Mouse (Mus musculus) megakaryocyte, embryonic 14.5 days (primary cell): ENCODE measurements around the gene Prmt1. TPM values are rescaled to one million over a fixed set of nuclear protein-coding genes. Genes with fewer than 3 reads are reported as not detected.

ENCODE experiments used
- H3K27me3 ChIP-seq: replicated peaks from 2 replicates; pipeline ENCODE3; 2012; ENCODE audit warnings: inconsistent platforms
- H3K36me3 ChIP-seq: replicated peaks from 2 replicates; pipeline ENCODE3; 2012; ENCODE audit warnings: low read length, inconsistent platforms, mixed read lengths
- H3K4me1 ChIP-seq: 2 replicates; pipeline ENCODE4 v1.6.1; 2012; ENCODE audit warnings: inconsistent platforms
- H3K4me3 ChIP-seq: replicated peaks from 2 replicates; pipeline ENCODE3; 2012; ENCODE audit warnings: moderate library complexity, mild to moderate bottlenecking, inconsistent platforms
- H3K9me3 ChIP-seq: 2 replicates; pipeline ENCODE4 v1.6.1; 2012; ENCODE audit warnings: inconsistent platforms
- FLI1 ChIP-seq: IDR thresholded peaks from 2 replicates; pipeline ENCODE4 v1.6.1; 2012; ENCODE audit warnings: low read length, inconsistent platforms, mixed read lengths
- GATA1 ChIP-seq: IDR thresholded peaks from 3 replicates; pipeline ENCODE4 v1.6.1; 2012; ENCODE audit warnings: mixed read lengths, low read length, inconsistent platforms, borderline replicate concordance
- polyA plus RNA-seq: library from polyadenylated mRNA; stranded (reverse); fragments of >175 nt; gene quantifications from 2 replicates; pipeline ENCODE4 v1.2.3, GENCODE M21; 2012; ENCODE audit warnings: low replicate concordance; ENCODE audit not compliant: insufficient read depth

Gene Prmt1
- polyA plus RNA-seq, 1 experiment = 74.9 TPM

DNA sequence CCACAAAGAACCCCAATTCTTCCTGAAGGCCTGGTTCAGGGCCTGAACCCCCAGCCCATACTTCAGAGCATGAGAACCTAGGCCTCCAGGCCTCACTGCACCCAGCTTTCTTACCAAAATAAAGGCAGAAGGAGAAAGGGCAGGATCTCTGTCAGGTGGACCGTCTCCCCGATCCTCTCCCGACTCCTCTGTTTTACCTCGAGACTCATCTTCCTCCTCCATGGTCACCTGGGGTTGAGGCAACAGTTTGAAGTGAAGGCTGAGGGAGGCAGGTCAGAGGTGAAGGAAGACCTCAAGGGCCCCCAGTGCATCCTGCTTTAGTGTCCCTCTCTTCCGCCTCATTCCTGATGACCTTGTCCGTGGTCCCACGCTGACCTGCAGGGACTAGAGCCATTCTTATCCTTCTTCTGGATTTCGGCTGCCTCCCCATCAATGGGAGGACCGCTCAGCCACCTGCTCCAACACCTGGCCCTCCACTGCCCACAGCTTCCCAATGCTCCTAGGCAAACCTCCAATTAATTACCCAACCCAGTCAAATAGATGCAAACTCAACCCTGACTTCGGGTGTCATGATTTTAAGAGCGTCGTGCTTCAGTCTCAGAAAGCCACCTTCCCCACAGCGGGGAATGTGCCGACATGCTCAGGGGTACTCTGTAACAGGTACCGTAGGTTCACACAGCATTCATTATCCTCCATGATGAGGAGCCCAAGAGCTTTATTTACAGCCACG, 27.2 kb upstream of the Prmt1 start:
- Histone ChIP-seq H3K27me3 (no peaks in the 10 kb centered on the region), H3K36me3 (peaks cover 58% of the 10 kb centered on the region), H3K4me1 (peaks cover 51% of the 10 kb centered on the region), H3K9me3 (no peaks in the 10 kb centered on the region), H3K4me3 (no peak overlapping the region)
- TF ChIP-seq FLI1 = no peak
- TF ChIP-seq GATA1 = no peak

DNA sequence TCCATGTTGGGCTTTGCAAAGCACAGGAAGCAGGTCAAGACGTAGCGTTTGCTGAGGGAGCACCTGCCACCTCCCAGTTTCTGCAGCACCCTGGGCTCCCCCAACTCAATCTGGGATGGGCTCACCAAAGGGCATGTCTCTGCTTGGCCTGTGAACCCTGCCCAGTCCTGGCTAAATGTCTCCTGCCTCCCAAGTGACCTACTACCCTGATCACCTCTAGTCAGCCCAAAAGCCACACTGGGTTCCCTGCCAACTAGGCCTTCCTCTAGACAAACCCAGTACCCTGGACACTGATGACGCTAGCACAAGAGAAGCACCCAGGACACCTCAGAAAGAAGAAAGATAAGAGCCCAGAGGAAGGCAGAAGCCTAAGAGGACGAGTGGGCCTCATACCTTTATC, 26.5 kb upstream of the Prmt1 start:
- H3K4me3 ChIP-seq = no peak overlapping the region
- H3K27me3 ChIP-seq = no peaks in the 10 kb centered on the region
- TF ChIP-seq FLI1 (no peak), GATA1 (no peak)
- H3K36me3 ChIP-seq = peaks cover 65% of the 10 kb centered on the region
- H3K9me3 ChIP-seq = no peaks in the 10 kb centered on the region
- H3K4me1 ChIP-seq = peaks cover 47% of the 10 kb centered on the region

DNA sequence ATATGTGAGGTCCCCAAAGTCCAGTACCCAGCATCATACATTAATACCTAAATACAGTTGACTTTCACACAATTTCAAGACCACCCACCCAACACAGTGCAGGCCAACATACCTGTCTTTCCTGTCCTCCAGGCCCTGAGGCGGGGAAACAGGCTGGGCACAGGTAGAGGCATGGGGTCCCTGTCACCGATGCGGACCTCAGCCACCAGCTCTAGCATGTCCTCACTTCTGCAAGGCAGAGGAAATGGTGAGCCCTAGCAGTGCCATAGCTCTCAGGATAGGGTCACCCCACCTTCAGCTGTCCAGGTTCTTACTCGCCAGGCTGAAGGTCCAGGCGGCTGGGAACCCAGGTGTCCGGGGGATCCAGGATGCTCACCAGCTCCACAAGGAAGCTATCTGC, 25.6 kb upstream of the Prmt1 start:
- Histone ChIP-seq H3K4me3 (no peak overlapping the region), H3K4me1 (peaks cover 50% of the 10 kb centered on the region), H3K9me3 (no peaks in the 10 kb centered on the region), H3K36me3 (peaks cover 73% of the 10 kb centered on the region), H3K27me3 (no peaks in the 10 kb centered on the region)
- TF ChIP-seq FLI1 (no peak), GATA1 (no peak)

DNA sequence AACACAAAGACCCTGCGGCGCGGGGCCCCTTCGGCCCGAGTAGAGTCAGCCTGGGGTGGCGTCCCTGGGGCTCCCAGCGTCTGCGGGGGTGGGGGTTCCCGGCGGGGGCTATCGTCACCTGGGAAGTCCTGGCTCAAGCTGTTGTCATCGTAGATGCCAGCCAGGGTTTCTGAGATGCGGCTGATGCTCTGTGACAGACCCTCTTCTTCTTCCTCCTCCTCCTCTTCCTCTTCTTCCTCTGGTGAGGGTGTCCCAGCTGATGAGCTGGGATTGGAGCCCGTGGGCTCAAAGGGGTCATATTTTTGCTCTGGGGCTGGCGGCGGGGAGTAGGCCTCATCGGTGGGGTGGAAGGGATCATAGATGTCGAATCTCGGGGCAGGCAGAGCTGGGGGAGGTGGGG, 22.0 kb upstream of the Prmt1 start:
- H3K36me3 ChIP-seq = peaks cover 97% of the 10 kb centered on the region
- no peaks in the 10 kb centered on the region for H3K27me3 ChIP-seq
- no peaks in the 10 kb centered on the region for H3K9me3 ChIP-seq
- TF ChIP-seq GATA1 = no peak
- peaks cover 67% of the 10 kb centered on the region for H3K4me1 ChIP-seq
- H3K4me3 ChIP-seq = no peak overlapping the region

DNA sequence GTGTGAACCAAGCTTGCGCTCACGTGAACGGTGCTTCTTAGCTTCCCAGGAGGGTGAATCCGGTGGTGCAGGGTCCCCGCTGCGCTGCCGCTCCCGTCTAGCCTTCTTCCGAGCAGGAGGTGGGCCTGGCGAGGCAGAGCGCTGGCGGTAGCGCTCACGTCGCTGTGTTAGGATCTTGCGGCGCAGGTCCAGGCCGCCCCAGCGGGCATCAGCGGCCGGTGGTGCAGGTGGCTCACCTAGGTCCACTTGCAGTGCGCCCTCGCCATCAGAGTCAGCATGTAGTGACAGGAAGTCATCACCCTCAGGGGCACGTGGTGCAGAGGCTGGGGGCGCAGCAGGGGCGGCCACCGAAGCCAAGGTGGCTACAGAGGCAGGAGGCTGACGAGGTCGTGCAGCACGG, 21.5 kb upstream of the Prmt1 start:
- Histone ChIP-seq H3K4me1 (peaks cover 67% of the 10 kb centered on the region), H3K4me3 (no peak overlapping the region), H3K36me3 (peaks cover 97% of the 10 kb centered on the region), H3K9me3 (no peaks in the 10 kb centered on the region), H3K27me3 (no peaks in the 10 kb centered on the region)
- TF ChIP-seq GATA1 (no peak), FLI1 (no peak)

DNA sequence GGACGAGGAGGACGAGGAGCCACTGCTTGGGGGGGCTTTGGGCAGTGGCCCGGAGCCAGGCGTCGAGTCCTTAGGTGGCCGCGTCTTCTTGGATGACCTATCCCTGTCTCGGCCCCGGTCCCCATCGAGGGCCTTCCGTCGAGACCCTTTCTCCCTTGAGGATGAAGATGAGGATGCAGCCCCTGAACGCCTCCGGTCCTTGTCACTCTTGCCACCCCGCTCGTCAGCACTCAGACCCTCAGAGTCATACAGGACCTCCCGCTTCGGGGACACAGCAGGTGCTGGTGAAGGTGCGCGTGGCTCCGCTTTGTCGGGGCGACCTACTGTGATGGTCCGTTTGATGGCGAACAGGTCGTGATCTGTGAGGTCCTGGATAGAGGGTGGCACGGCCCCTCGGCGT, 20.8 kb upstream of the Prmt1 start:
- no peak for TF ChIP-seq FLI1
- TF ChIP-seq GATA1 = no peak
- peaks cover 67% of the 10 kb centered on the region for H3K4me1 ChIP-seq
- H3K4me3 ChIP-seq = no peak overlapping the region
- no peaks in the 10 kb centered on the region for H3K9me3 ChIP-seq
- peaks cover 97% of the 10 kb centered on the region for H3K36me3 ChIP-seq
- H3K27me3 ChIP-seq = no peaks in the 10 kb centered on the region

DNA sequence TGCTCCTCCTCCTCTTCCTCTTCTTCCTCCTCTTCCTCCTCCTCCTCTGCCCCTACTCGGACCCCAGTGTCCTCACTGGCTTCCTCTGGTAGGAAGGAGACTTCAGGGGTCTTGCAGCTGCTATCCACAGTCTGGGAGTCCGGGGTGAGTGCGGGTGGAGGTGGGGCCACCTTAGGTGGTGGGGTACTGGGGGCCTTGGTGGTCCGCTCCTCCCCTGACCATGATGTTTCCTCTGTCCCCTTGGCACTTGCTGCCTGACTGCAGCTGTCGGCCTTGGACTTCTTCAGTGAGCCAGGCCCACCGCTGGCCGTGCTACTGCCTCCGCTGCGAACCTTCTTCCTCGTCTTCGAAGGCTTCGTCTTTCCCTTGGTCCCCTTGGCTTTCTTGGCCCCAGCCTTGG, 20.1 kb upstream of the Prmt1 start:
- peaks cover 67% of the 10 kb centered on the region for H3K4me1 ChIP-seq
- no peaks in the 10 kb centered on the region for H3K27me3 ChIP-seq
- no peak overlapping the region for H3K4me3 ChIP-seq
- H3K36me3 ChIP-seq = peaks cover 97% of the 10 kb centered on the region
- no peak for TF ChIP-seq FLI1
- no peak for TF ChIP-seq GATA1
- no peaks in the 10 kb centered on the region for H3K9me3 ChIP-seq

DNA sequence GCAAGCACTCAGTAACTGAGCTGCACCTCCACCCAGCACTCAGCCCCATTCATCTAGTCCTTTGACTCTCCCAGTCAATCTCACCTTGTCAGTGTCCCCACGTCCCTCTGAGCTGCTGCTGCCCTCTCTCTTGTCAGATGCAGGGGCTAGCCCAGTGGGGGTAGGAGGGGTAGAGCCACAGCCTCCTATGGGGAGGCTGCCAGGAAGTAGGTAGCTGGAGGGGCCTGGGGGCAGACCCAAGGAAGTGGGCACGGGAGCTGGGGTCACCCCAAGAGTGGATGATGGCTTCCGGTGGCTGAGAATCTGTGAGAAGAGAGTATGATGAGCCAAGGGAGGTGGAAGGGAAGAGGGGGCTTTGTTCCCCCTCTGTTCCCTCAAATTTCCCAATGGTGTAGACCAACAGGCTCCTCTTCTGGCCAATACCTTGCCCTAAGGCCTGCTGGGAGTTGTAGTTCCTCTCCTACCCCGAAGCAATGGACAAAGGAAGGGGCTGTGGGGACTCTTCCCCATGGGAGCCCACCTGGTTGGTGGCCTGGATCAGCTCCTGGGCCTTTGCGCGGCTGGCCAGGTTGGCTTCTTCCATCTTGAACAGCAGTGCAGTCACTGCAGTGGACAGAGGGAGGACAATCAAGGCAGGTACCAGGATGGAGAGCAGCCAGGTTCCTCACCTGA, 19.1 kb upstream of the Prmt1 start:
- peak overlapping the region; percentile 16 for H3K4me3 ChIP-seq
- H3K36me3 ChIP-seq = peaks cover 98% of the 10 kb centered on the region
- peaks cover 74% of the 10 kb centered on the region for H3K4me1 ChIP-seq
- H3K9me3 ChIP-seq = no peaks in the 10 kb centered on the region
- TF ChIP-seq GATA1 = no peak
- no peak for TF ChIP-seq FLI1
- H3K27me3 ChIP-seq = no peaks in the 10 kb centered on the region

DNA sequence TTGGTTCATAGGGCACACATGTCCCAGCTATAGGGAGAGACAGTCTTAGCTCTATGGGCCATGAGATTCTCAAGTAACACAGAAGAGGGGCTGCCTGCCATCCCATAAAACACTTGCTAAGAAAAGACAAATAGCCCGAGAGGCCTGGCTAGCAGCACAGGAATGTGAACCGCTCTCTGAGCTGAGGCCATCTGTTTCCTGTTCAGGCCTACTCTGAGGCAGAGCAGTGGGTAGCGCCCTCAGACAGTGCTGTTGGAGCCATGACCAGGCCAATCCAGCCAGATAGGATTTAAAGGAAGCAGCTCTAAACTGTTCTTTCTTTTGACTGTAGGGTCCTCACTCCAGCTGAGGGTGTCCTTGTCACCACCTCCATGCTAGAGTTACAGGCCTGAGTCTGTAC, 18.2 kb upstream of the Prmt1 start:
- Histone ChIP-seq H3K36me3 (peaks cover 98% of the 10 kb centered on the region), H3K9me3 (no peaks in the 10 kb centered on the region), H3K4me1 (peaks cover 83% of the 10 kb centered on the region), H3K27me3 (no peaks in the 10 kb centered on the region), H3K4me3 (peak overlapping the region; percentile 64)
- TF ChIP-seq FLI1 (no peak), GATA1 (no peak)

DNA sequence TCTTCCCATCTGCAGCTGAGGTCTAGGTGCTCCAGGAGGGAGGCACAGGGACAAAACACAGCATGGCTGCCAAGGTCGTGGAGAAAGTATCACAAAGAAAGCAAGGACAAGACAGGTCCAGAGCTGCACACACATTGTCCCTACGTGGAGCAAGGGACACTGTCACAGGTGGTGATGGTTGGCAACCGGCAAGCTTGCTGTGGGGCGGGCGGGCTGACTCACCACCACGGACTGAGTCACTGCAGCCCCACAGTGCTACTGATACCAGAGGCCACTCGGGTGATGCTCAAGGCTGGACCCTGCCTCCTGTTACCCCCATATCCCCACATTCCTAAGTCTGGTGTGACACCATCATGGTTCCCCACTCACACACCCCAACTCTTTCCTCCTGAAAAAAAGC, 16.1 kb upstream of the Prmt1 start:
- peaks cover 84% of the 10 kb centered on the region for H3K36me3 ChIP-seq
- TF ChIP-seq GATA1 = no peak
- TF ChIP-seq FLI1 = no peak

DNA sequence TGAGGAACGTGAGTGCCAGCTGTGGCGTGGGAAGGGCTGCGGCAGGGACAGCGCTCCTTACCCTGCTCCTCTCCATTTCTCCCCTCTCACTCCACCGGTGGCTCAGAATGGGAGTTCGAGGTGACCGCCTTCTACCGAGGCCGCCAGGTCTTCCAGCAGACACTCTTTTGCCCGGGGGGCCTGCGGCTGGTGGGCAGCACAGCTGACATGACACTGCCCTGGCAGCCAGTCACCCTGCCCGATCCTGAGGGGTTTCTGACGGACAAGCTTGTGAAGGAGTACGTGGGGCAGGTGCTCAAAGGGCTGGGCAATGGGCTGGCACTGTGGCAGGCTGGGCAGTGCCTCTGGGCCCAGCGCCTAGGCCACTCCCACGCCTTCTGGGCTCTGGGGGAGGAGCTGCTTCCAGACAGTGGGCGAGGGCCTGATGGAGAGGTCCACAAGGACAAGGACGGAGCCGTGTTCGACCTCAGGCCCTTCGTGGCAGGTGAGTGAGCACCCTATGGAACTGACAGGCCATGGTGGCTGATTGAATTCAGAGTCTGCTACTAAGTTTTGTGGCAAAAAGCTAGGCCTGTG, 14.3 kb upstream of the Prmt1 start:
- Histone ChIP-seq H3K4me1 (peaks cover 86% of the 10 kb centered on the region), H3K9me3 (no peaks in the 10 kb centered on the region), H3K36me3 (peaks cover 72% of the 10 kb centered on the region), H3K4me3 (peak overlapping the region; percentile 84), H3K27me3 (no peaks in the 10 kb centered on the region)
- TF ChIP-seq FLI1 = no peak
- TF ChIP-seq GATA1 = no peak

More for the DNA sequence above, 16.1 kb upstream of the Prmt1 start:
- H3K27me3 ChIP-seq = no peaks in the 10 kb centered on the region
- H3K4me1 ChIP-seq = peaks cover 90% of the 10 kb centered on the region
- H3K4me3 ChIP-seq = peak overlapping the region; percentile 77
- H3K9me3 ChIP-seq = no peaks in the 10 kb centered on the region
